Mouse (Mus musculus) cerebellum, adult (tissue): ENCODE results near the gene Luzp1.
A peak's percentile ranks its signal among the peaks of the same experiment; 100 is the strongest.

ENCODE experiments used
- ATAC-seq: cut with Nextera tagmentation; 2 replicates; pipeline ENCODE4 v1.9.2; 2017; ENCODE audit warnings: mild to moderate bottlenecking, moderate library complexity, mixed read lengths; ENCODE audit not compliant: insufficient number of reproducible peaks, low FRiP score, low TSS enrichment

Gene Luzp1

GRCm38 (mm10) chr4:136469371-136469903, at the start of gene Luzp1:
Gene Luzp1 (plus strand): TSS chr4:136469761.
- peak; percentile 87 for ATAC-seq

- no peak for ATAC-seq
Measured at GRCm38 (mm10) chr4:136423224-136423623, 46.3 kb upstream of the Luzp1 start, which contains the start of gene Htr1d. Gene Htr1d (plus strand): TSS chr4:136423524.

DNA sequence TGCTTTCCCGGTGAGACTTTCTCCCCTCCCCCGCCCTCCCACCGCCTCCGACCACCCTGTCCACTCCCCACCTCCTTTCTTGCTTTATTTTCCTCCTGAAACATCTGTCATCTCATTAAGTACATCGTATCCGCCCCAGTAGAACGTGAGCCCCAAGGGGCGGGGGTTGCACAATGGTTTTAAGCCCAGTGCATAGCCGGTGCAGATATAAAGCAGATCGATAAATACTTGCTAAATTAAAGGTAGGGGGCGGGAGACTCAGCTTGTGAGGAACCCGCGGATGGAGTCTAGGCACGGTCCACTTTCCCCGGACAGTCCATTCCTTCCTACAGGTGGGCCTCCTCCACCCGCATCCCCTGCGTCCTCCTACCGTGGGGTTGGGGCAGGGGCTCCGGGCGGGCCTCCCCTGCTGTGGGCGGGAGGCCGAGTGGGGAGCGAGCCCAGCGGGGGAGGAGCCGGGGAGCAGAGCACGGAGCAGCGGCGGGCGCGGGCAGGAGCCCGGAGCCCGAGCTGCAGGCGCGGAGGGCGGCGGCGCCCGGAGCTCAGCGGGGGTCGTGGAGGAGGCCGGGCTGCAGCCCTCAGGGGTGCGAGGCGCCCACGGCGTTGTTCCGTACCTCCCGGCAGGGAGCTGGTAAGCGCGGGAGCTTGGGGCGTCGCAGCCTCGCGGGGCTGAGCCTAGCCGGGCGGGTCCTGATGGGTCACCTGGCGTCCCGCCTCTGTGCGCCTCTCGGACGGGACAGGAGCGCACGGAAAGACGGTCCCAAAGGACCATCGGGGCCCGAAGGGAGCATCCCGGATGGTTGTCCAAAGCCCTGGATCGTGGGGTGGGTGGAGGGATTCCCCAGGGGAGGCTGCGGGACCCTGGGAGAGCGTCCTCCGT, 45.2 kb upstream of the Luzp1 start:
- ATAC-seq: 0 out of 2 replicates have a peak, but pooled peaks have one; percentile 6

DNA sequence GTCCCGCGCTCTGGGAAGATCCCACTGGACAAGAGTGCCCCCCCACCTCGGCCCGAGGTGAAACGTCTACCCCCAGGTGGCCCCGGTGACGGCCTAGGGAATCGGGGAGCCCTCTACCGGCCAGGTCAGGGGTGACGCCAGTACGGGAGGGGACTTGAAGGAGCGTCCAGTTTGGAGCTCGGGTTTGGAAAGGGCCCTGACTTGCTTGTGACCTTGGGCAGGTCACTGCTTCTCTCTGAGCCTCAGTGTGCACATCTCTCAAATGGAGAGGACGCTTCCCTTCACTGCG, 44.6 kb upstream of the Luzp1 start:
- ATAC-seq: 0 out of 2 replicates have a peak, but pooled peaks have one; percentile 15

DNA sequence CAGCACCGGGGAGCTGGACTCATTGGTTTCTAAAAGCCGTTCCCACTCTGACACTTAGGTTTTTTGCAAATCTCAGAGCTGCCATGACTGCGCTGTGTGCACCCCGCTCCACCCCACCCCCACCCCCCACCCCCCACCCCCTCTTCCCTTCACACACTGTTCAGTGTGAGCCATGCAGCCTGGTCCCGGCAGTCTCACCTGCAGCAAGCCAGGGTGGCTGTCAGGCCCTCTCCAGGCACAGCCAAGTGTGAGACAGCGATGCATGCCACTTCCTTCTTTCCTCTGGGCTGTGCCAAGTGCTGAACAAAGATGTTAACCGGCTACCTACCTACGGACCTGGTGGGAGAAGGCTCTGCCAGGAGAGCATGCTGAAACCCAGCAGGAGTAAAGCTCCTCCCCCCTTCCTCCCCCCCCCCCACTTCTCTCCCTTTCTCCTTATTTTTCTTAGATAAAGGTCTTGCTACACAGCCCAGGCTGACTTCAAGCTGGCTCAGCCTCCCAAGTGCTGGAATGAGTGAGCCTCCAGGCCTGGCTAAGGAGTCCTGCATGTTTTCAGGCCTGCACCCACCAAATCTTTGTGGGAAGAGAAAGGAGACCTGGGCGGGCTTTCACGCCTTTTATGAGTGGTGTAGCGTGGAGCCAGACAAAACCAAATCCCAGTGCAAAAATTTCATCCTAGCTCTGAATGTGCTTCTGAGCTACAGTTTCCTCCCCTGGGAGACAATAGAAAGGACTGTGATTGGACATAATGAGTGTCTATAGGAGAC, 38.8 kb upstream of the Luzp1 start:
- ATAC-seq: no peak

DNA sequence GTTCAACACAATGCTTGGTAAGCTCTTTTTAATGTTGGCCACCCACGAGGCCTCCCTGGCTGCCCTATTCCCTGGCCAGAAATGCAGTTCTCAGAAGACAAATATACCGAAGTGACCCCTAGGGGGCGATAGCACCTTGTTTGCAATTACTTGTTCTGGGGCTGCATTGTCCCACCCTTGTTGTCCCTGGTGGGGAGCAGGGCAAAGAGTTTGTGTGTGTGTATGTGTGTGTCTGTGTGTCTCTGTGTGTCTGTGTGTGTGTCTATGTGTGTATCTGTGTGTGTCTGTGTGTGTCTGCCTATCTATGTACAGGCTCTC, 38.2 kb upstream of the Luzp1 start:
- no peak for ATAC-seq

- no peak for ATAC-seq
Measured at GRCm38 (mm10) chr4:136434029-136434428, 35.5 kb upstream of the Luzp1 start.

- ATAC-seq: no peak
Measured at GRCm38 (mm10) chr4:136439106-136439505, 30.5 kb upstream of the Luzp1 start.

DNA sequence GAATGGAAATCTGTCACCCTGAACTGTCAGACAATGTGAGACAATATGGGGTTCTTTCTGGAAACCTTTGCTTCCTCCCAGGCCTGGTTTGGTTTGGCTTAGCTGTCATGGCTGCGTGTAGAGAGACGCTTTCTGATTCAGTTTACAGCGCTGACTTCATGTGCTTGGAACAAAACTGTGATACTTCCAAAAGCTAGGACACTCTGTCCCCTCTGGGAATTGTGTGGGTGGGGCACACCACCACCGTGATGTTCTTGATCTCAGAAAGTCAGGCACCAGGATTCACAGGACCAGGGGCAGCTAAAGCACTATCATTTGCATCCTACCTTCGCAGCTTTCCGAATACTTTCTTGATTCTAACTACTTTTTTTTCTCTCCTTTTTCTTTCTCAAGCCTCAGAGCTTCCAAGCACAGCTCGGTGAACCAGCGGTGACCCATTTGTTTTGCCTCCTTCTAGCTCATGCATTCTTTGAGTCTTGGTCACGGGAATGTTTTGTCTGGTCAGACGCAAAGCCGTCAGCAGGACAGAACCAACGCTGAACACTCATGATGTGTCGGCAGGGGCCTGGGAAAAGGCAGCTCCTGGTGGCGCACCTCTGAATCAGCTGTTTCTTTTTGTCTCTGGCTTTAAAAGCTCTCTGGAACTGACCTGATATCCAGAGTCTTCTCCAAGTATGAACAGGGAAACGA, 28.1 kb upstream of the Luzp1 start:
- ATAC-seq: no peak

DNA sequence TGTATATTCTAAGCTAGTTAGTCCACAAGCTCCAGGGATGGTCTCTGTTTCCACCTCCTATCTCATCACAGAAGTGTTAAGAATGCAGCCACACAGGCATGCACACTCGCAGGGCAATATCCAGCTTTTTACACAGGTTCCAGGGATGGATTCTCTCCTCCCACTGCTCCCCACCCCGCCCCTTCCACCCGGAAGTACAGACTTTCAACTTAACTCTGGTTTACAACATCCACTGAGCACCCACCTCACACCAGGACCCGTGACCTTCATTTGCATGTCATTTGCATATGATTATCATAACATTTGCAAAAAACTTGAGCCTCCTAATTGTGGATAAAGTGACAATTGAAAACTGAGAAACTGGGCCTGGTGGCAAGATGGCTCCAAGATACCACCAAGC, 25.0 kb upstream of the Luzp1 start:
- no peak for ATAC-seq

DNA sequence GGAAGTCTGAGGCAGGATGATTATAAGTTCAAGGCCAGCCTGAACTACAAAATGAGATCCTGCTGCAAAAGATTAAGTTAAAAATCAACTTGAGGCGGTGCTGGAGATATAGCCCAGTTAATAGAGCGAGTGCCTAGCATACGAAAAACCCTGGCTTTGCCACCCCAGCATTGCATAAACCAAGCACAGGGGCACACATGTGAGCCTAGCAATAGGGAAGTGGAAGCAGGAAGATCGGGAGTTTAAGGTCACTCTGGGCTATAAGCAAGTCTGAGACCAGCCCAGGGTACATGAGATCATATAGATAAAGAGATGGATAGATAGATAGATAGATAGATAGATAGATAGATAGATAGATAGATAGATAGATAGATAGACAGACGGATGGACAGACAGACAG, 19.8 kb upstream of the Luzp1 start:
- ATAC-seq: no peak

GRCm38 (mm10) chr4:136450271-136450670, 19.3 kb upstream of the Luzp1 start:
- ATAC-seq: no peak

DNA sequence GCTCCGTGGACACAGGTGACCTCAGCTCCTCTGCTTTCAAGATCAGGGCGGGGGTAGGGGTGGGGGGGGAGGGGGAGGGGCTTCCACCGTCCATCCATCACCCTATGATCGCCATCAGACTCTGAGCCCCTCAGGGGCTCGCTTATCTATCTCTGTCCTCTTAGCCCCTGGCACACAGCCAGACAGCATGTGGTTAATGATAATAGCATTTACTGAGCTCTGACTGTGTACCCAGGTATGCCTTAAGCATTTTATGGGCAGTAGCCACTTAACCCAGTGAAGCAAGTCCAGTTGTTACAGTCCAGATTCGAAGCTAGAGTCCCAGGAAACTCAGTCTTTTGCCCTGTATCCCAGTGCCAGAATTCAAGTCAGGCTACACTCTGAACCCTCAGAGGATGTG, 18.0 kb upstream of the Luzp1 start:
- ATAC-seq: no peak

DNA sequence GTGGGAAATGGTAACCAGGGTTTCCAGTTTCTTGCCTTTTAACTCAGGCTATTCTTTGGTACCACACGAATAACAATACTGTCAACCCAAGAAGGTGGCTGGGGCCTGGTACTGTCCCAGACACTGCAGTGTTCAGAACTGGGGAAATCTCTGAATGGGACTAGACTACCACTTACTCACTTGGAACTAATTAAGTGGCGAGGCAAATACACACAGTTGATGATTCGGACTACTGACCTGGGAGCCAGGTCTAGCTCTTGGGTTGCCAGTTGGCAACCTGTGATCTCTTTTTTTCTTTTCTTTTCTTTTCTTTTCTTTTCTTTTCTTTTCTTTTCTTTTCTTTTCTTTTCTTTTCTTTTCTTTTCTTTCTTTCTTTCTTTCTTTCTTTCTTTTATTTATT, 17.3 kb upstream of the Luzp1 start:
- ATAC-seq: no peak

GRCm38 (mm10) chr4:136452792-136453191, 16.8 kb upstream of the Luzp1 start:
- no peak for ATAC-seq

DNA sequence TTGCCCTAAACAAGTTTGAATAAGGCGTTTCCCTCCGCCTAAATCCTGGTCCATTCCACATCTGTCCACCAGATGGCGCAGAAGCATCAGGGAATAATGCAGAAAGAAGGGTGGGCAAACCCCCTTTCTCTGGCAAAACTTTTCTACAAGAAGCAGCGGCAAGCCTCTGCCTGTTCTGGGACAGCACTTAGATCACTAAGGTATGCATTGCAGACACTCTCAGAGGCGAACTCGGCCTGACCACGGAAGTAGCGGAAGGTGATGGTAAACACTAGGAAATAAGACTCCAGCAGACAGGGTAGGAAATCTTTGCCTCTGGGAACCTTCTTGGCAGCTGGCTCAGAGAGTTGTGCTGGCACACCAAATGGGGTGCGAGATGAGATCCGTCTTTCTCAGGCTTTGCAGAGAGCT, 14.7 kb upstream of the Luzp1 start:
- ATAC-seq: no peak

DNA sequence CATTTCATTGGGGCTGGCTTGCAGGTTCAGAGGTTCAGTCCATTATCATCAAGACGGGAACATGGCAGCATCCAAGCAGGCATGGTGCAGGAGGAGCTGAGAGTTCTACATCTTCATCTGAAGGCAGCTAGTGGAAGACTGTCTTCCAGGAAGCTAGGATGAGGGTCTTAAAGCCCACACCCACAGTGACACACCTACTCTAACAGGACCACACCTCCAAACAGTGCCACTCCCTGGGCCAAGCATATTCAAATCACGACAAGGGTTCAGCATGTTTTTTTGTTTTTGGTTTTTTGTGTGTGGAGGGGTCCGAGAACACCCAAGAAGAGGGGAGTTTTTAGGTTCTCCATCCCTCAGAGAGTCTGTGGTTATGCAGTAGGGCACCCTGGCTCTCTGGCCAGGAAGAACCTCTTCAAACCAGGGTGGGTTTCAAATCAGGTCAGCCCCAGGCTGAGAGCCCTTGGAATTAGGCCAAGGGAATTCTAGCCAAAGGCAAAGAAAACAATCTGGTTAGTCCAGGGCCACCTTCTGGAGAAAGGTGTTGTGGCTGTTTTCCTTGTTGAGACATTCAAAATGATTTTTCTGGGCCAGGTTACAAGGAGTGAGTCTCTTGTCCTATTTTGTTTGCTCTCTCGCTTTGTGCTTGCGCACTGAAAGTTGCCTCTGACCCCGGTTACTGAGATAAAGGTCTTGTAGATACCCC, 12.9 kb upstream of the Luzp1 start:
- no peak for ATAC-seq

DNA sequence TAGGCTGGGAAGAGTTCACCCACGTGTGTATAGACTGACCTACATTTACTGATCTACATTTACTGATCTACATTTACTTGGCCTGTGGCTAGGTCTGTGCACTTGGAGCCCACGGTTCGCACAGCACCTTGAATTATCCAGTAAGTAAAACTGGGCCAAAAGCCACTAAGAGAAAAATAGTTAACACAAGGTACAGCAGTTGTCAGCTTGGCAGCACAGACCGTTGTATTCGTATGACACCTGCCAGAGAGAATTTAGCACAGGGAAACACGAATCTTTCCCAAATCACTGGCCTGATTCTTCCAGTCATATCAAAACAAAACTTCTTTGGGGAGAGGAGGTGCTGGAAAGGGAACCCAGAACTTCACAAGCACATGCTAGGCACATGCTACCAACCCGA, 11.3 kb upstream of the Luzp1 start:
- ATAC-seq: no peak

GRCm38 (mm10) chr4:136459210-136459609, 10.4 kb upstream of the Luzp1 start:
- ATAC-seq: no peak

DNA sequence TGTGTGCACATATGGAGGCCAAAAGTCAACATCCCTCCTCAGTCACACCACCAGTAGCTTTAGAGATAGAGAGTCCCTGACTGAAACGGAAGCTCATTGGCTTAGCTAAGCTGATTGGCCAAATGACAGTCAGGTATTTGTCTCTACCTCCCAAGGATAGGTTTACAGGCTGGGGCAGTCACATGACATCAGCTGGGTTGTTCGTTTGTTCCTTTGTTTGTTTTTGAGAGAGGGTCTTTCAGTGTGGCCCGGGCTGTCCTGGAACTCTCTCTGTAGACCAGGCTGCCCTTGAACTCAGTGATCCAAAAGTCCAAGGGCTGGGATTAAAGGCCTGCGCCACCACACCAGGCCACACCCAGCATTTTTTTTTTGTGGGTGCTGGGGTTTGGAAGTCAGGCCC, 8.4 kb upstream of the Luzp1 start:
- no peak for ATAC-seq

DNA sequence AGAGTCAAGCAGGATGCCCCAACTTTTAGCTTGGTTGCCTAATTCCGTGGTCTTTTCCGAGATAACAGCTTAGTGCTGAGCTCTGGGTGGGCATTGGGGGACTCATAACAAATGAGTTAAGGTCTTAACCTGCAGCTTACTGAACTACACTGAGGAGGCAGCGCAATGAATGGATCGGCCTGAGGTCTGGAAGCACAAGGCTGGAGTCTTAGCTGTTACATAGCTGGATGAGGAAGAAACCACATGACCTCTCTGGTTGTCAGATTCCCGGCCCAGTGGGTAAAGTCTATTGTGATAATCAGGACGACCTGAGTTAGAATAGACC, 7.8 kb upstream of the Luzp1 start:
- ATAC-seq: no peak
